ENCODE assay signal across 19 mouse cellular contexts in genomic region chr14:31398819-31399218, GRCm38 (mm10). TPM values are rescaled to one million over a fixed set of nuclear protein-coding genes. Genes with fewer than 3 reads are reported as not detected.
DNase-seq lines count a peak whose midpoint lies in the region; ATAC-seq and TF ChIP-seq lines count a peak whose summit lies in the region.
"Had no signal": no experiment of that assay in that cellular context is flagged by ENCODE, and none has a peak within 500 bp of the region (broad histone marks: within the 10 kb centered on the region; RNA-seq: fewer than 3 reads in every experiment).

No protein-coding gene starts in this region.

- peak overlapping the region; percentile 70 for H3K27ac ChIP-seq in gastrocnemius, adult 2 months
- H3K27ac ChIP-seq in kidney, postnatal 0 days = 0 out of 2 replicates have a peak overlapping the region, but pooled peaks have one; percentile 77
- H3K27ac ChIP-seq: embryonic facial prominence, embryonic 12.5 days; forebrain, embryonic 15.5 days; intestine, embryonic 15.5 days; kidney, embryonic 15.5 days had no signal

- TF ChIP-seq CTCF in gastrocnemius, adult 2 months (IDR thresholded peaks at IDR 0.05) = no peak
- no peak for TF ChIP-seq CTCF in kidney, postnatal 0 days (IDR thresholded peaks at IDR 0.05; ENCODE audit: low read depth)

- H3K36me3 ChIP-seq in kidney, postnatal 0 days (ENCODE audit: insufficient read depth, low read length) = 0 out of 2 replicates have a peak, but pooled peaks cover 7% of the 10 kb centered on the region
- H3K36me3 ChIP-seq: heart, embryonic 15.5 days; intestine, embryonic 15.5 days had no signal

- WGBS in kidney, postnatal 0 days = 96% methylated on average over 11 of the region's 11 CpGs

- H3K4me3 ChIP-seq in gastrocnemius, adult 2 months = no peak overlapping the region
- no peak overlapping the region for H3K4me3 ChIP-seq in kidney, postnatal 0 days (replicated peaks; ENCODE audit: low read depth, low read length)
- H3K4me3 ChIP-seq: embryonic facial prominence, embryonic 12.5 days; erythroblast, embryonic 14.5 days; forebrain, embryonic 15.5 days; heart, embryonic 15.5 days; intestine, embryonic 15.5 days; kidney, embryonic 15.5 days; liver, embryonic 13.5 days had no signal

- H3K9ac ChIP-seq in kidney, postnatal 0 days (ENCODE audit: low read depth, low read length) = no peak overlapping the region
- H3K9ac ChIP-seq: embryonic facial prominence, embryonic 12.5 days; forebrain, embryonic 15.5 days; heart, embryonic 15.5 days; intestine, embryonic 15.5 days; kidney, embryonic 15.5 days; liver, embryonic 13.5 days had no signal

- no peak for DNase-seq in gastrocnemius, adult 2 months
- DNase-seq in gastrocnemius, postnatal 14 days = no peak
- no peak for DNase-seq in kidney, postnatal 0 days (ENCODE audit: low spot score)
- DNase-seq in kidney, postnatal 4 days = no peak
- no peak for DNase-seq in urinary bladder, postnatal 36 days (ENCODE audit: low spot score in 2 of 2)
- no peak for DNase-seq in adrenal gland, postnatal 10 days
- DNase-seq: adrenal gland, postnatal 14 days; cerebellum, adult 11 months; cerebellum, postnatal 10 days; liver, embryonic 13.5 days had no signal

- peaks cover 33% of the 10 kb centered on the region for H3K4me1 ChIP-seq in kidney, postnatal 0 days (replicated peaks; ENCODE audit: insufficient read depth, low read length)
- H3K4me1 ChIP-seq: forebrain, embryonic 15.5 days had no signal

- H3K4me2 ChIP-seq in kidney, postnatal 0 days (ENCODE audit: low read length) = no peak overlapping the region
- H3K4me2 ChIP-seq: embryonic facial prominence, embryonic 12.5 days; forebrain, embryonic 15.5 days; heart, embryonic 15.5 days; intestine, embryonic 15.5 days; kidney, embryonic 15.5 days; liver, embryonic 13.5 days; midbrain, embryonic 11.5 days had no signal

- no peak for ATAC-seq in kidney, postnatal 0 days (replicated peaks; ENCODE audit: low FRiP score, low read depth)
- peak; percentile 57 for ATAC-seq in CD4-positive, CD25-positive, alpha-beta regulatory T cell, adult 4 months
- ATAC-seq in inflammation-experienced regulatory T-cells, adult 6 months = peak; percentile 49
- ATAC-seq: forebrain, embryonic 15.5 days; intestine, embryonic 15.5 days had no signal

- intact Hi-C loops in gastrocnemius, adult 2 months (cut with DNase I) = no loop called here
- intact Hi-C loops in gastrocnemius, postnatal 14 days (cut with DNase I; ENCODE audit: low total_unique reads) = no loop called here

- no peaks in the 10 kb centered on the region for H3K9me3 ChIP-seq in kidney, postnatal 0 days (replicated peaks; ENCODE audit: low read length)
- H3K9me3 ChIP-seq: embryonic facial prominence, embryonic 12.5 days; forebrain, embryonic 15.5 days; heart, embryonic 15.5 days; intestine, embryonic 15.5 days had no signal

- H3K27me3 ChIP-seq in kidney, postnatal 0 days (ENCODE audit: insufficient read depth, low read length) = no peaks in the 10 kb centered on the region
- H3K27me3 ChIP-seq: embryonic facial prominence, embryonic 12.5 days; forebrain, embryonic 15.5 days; heart, embryonic 15.5 days; intestine, embryonic 15.5 days; kidney, embryonic 15.5 days; liver, embryonic 13.5 days had no signal

RNA-seq across cellular contexts. Expression of gene Sh3bp5, which starts 37.1 kb away (rescaled TPM):
- 10 to 100 TPM; 55.1 to 58.5 TPM for total RNA-seq in gastrocnemius, adult 2 months (2021)
- 10 to 100 TPM; 50.8 to 56.6 TPM for total RNA-seq in gastrocnemius, postnatal 14 days (2021)
- 45.2 and 46.8 TPM in 2 replicates for polyA plus RNA-seq in kidney, postnatal 0 days (2015; fragmentation: Nextera tagmentation; extraction: Ambion mirVana)
- 10 to 100 TPM; 15.4 to 16.8 TPM for polyA plus RNA-seq in CD4-positive, CD25-positive, alpha-beta regulatory T cell, adult 4 months (2017; shearing (Covaris generic))
- 10 to 100 TPM in 1 of 3 experiments, 1 to 10 TPM in 2; 5.4 to 11.5 (median 7.1) TPM for polyA plus RNA-seq in inflammation-experienced regulatory T-cells, adult 6 months (2017; shearing (Covaris generic))
- 100 to 1,000 TPM; 107 to 135 TPM for total RNA-seq in adrenal gland, postnatal 10 days (2021)
